Mouse (Mus musculus) adrenal gland, postnatal 0 days (tissue): Measurements from ENCODE around the gene Zfyve27. TPM values are rescaled to one million over a fixed set of nuclear protein-coding genes. Genes with fewer than 3 reads are reported as not detected.

Source experiments
- polyA plus RNA-seq: library from polyadenylated mRNA; unstranded; fragments of >200 nt; fragmentation: Nextera tagmentation; extraction: Ambion mirVana; gene quantifications from 2 replicates; pipeline ENCODE4 v1.2.1, GENCODE M21; 2015

Gene Zfyve27
- 16.1 and 28.9 TPM in 2 replicates for polyA plus RNA-seq

GRCm38 (mm10) chr19:42163764-42164163, at the start of gene Zfyve27:
TSS of gene Zfyve27 (plus strand) at chr19:42163951.

GRCm38 (mm10) chr19:42128787-42129508, 34.8 kb upstream of the Zfyve27 start, which contains the start of gene Avpi1:
TSS of gene Avpi1 (minus strand) at chr19:42129059.

DNA sequence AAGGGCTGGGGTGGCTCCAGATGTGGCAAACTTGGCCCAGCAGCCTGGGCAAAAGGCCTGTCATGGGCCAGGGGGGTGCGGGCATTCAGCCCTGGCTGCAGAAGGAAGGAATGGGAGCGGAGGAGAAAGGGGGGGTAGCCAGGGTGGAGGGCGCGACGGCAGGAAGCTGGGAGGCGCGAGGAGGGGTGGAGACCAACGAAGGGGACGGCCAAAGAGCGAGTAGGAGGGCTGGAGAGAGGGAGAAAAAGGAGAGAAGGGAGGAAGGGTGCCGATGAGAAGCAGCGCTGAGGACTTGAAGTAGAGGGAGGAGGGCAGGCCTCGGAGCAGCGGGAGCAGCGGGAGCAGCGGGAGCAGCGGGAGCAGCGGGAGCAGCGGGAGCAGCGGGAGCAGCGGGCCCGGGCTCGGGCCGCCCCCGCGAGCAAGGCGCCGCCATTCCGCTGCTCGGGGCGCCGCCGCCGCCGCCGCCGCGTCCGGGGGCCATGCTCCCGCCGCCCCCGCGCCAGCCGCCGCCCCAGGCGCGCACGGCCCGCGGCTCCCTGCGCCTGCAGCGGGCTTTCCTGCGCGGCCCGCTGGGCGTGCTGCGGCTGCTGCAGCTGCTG, 16.5 kb upstream of the Zfyve27 start, which contains the start of gene Marveld1:
TSS of gene Marveld1 (plus strand) at position 231 of the 599 bp plus-strand sequence.

GRCm38 (mm10) chr19:42201696-42202381, 38.1 kb downstream of the Zfyve27 start, which contains the start of gene Sfrp5:
TSS of gene Sfrp5 (minus strand) at chr19:42202252.

Other genes starting within 250 kb of the Zfyve27 start
- gene Exosc1, start 230.5 kb upstream of the Zfyve27 start, polyA plus RNA-seq = 50.7 and 62.0 TPM in 2 replicates
- gene Zdhhc16, start 230.5 kb upstream of the Zfyve27 start, polyA plus RNA-seq = 46.1 and 53.9 TPM in 2 replicates
- gene Mms19, start 182.8 kb upstream of the Zfyve27 start, polyA plus RNA-seq = 12.8 and 17.8 TPM in 2 replicates
- gene Ubtd1, start 182.2 kb upstream of the Zfyve27 start, polyA plus RNA-seq = 22.8 and 25.9 TPM in 2 replicates
- gene Ankrd2, start 128.0 kb upstream of the Zfyve27 start, polyA plus RNA-seq = 0.87 and 1.7 TPM in 2 replicates
- gene Hoga1, start 118.3 kb upstream of the Zfyve27 start, polyA plus RNA-seq = 6.6 and 8.9 TPM in 2 replicates
- gene 4933411K16Rik, start 111.7 kb upstream of the Zfyve27 start, polyA plus RNA-seq = not detected in 2 replicates
- gene Morn4, start 77.6 kb upstream of the Zfyve27 start, polyA plus RNA-seq = 17.2 and 27.5 TPM in 2 replicates
- 23.9 and 33.0 TPM in 2 replicates for gene Pi4k2a, start 73.5 kb upstream of the Zfyve27 start, polyA plus RNA-seq
- gene Avpi1, start 34.9 kb upstream of the Zfyve27 start, polyA plus RNA-seq = 68.4 and 71.6 TPM in 2 replicates
- gene Marveld1, start 16.6 kb upstream of the Zfyve27 start, polyA plus RNA-seq = 21.4 and 23.6 TPM in 2 replicates
- gene Sfrp5, start 38.3 kb downstream of the Zfyve27 start, polyA plus RNA-seq = 6.9 and 19.9 TPM in 2 replicates
- 2.3 and 5.7 TPM in 2 replicates for gene Golga7b, start 83.6 kb downstream of the Zfyve27 start, polyA plus RNA-seq